Mouse (Mus musculus) midbrain, embryonic 16.5 days (tissue): ENCODE measurements around the gene Dnm3. TPM values are rescaled to one million over a fixed set of nuclear protein-coding genes. Genes with fewer than 3 reads are reported as not detected.
A peak's percentile ranks its signal among the peaks of the same experiment; 100 is the strongest.

Experiments
- ATAC-seq: fragments of 200-750 bp; cut with Nextera tagmentation; 2 replicates; pipeline ENCODE4 v1.8.0; 2017; ENCODE audit warnings: moderate TSS enrichment
- H3K27ac ChIP-seq: fragments of 300-500 bp; sonication (generic); 2 replicates; pipeline ENCODE4 v1.5.1; 2014; ENCODE audit warnings: mild to moderate bottlenecking, low read length, mixed read lengths
- H3K27me3 ChIP-seq: fragments of 300-500 bp; sonication (generic); 2 replicates; pipeline ENCODE4 v1.6.1; 2014; ENCODE audit warnings: low read depth, low read length, mixed read lengths; ENCODE audit not compliant: control insufficient read depth, insufficient read depth
- H3K36me3 ChIP-seq: fragments of 300-500 bp; sonication (generic); 2 replicates; pipeline ENCODE4 v1.6.1; 2014; ENCODE audit warnings: mild to moderate bottlenecking, low read length, moderate library complexity, mixed read lengths; ENCODE audit not compliant: control insufficient read depth, insufficient read depth
- H3K4me1 ChIP-seq: fragments of 300-500 bp; sonication (generic); 2 replicates; pipeline ENCODE4 v1.6.1; 2014; ENCODE audit warnings: mild to moderate bottlenecking, low read length, mixed read lengths; ENCODE audit not compliant: control insufficient read depth, insufficient read depth
- H3K4me2 ChIP-seq: fragments of 300-500 bp; sonication (generic); 2 replicates; pipeline ENCODE4 v1.6.1; 2014; ENCODE audit warnings: mild to moderate bottlenecking, low read length, mixed read lengths
- H3K4me3 ChIP-seq: fragments of 300-500 bp; sonication (generic); 2 replicates; pipeline ENCODE4 v1.5.1; 2014; ENCODE audit warnings: low read depth, mild to moderate bottlenecking, low read length, moderate library complexity, mixed read lengths
- H3K9ac ChIP-seq: fragments of 300-500 bp; sonication (generic); 2 replicates; pipeline ENCODE4 v1.6.1; 2014; ENCODE audit warnings: low read depth, low read length, mixed read lengths
- H3K9me3 ChIP-seq: fragments of 300-500 bp; sonication (generic); replicated peaks from 2 replicates; pipeline ENCODE4 v1.6.1; 2014; ENCODE audit warnings: mild to moderate bottlenecking, low read length, mixed read lengths; ENCODE audit not compliant: control insufficient read depth, poor library complexity, severe bottlenecking
- WGBS: fragments of 180-500 bp; shearing (Covaris S2); extraction: QIAGEN DNeasy Blood & Tissue Kit; methylation state at CpG from one replicate; pipeline ENCODE4 v1.1.7; 2014; 5-methylcytosine and 5-hydroxymethylcytosine counted together
- polyA plus RNA-seq: library from polyadenylated mRNA; unstranded; fragments of >200 nt; fragmentation: Nextera tagmentation; extraction: Ambion mirVana; gene quantifications from 2 replicates; pipeline ENCODE4 v1.2.1, GENCODE M21; 2015

Gene Dnm3
- polyA plus RNA-seq, 1 experiment from 2014 or later = 69.4 TPM

DNA sequence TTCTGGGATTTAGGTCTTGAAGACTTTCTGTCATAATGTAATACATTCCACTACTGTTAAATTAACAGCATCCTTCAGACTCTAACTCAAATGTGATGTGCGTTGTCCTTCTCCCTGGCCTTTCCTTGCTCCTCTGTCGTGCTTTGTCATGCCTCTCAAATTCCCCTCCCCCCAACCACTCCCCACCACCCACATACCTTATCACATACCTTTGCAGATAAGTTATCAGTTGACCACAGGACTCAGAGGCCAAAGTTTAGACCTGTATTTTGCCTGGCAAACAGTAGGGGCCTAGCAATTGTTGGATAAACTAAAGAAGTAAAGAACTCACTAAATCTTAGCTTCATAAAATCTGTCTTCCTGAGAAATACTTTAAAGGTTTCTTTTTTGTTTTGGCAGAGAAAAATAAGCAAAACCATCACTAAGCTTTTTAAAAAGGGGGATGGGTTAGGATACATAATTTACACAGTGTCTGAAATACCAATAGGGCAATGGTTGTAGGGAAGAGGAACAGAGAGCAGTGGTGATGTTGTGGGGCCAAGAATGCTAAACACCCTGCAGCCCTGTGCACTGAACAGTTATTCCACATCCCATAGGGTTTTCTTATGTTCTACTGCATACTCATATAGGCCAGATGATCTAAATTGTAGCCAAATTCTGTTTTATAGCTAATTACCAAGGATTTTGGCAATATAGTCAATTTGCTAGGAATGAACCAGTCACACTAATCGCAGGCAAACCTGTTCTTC lies 28.5 kb downstream of the Dnm3 start:
- no peak overlapping the region for H3K27ac ChIP-seq
- H3K4me1 ChIP-seq = no peaks in the 10 kb centered on the region
- no peak overlapping the region for H3K4me3 ChIP-seq
- no peaks in the 10 kb centered on the region for H3K27me3 ChIP-seq
- H3K4me2 ChIP-seq = no peak overlapping the region
- WGBS = 76% methylated on average over 3 of the region's 3 CpGs
- H3K36me3 ChIP-seq = no peaks in the 10 kb centered on the region
- ATAC-seq = no peak
- 0 out of 2 replicates have a peak, but pooled peaks cover 3% of the 10 kb centered on the region for H3K9me3 ChIP-seq
- no peak overlapping the region for H3K9ac ChIP-seq

DNA sequence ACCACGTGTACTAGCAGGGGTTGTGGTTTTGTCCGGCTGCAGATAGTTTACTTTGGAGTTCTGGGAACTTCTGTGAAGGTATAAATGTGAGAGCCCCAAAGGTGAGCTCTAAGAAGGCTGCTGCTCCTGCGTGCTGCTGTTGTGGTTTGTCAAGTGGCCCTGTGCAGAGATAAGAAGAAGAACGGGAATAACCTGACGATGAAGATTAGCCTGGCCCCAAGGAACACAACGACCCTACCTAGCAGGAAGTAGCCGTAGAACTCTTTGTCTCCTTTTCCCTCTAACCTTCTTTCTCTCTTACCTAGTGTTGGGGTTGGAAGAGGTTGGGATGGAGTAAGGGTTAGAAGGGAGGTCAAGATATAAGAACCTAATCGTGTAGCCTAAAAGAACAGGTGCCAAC lies 33.0 kb downstream of the Dnm3 start:
- 88% methylated on average over 8 of the region's 8 CpGs for WGBS
- Histone ChIP-seq H3K4me1 (no peaks in the 10 kb centered on the region), H3K27me3 (no peaks in the 10 kb centered on the region), H3K4me2 (no peak overlapping the region), H3K4me3 (no peak overlapping the region), H3K27ac (no peak overlapping the region), H3K9me3 (no peaks in the 10 kb centered on the region), H3K9ac (no peak overlapping the region), H3K36me3 (no peaks in the 10 kb centered on the region)
- ATAC-seq = no peak

DNA sequence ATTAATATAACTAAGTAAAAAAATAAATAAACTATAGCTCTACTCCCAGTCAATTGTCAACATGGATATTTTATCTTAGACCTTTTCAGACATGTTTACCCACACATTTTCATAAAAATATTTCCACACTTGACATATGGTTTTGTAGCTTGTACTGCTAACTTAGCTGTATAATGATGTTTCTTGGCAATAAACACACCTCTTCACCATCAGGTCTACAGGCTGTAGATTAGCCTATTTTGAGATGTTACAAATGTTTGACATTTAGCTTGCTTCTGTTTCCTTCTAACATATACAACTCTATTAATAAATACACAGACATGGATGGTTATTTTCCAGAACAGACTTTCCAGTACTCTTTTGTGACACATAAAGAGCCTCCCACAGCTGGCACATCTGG lies 38.3 kb downstream of the Dnm3 start:
- no peak overlapping the region for H3K4me2 ChIP-seq
- no peaks in the 10 kb centered on the region for H3K4me1 ChIP-seq
- H3K4me3 ChIP-seq = no peak overlapping the region
- no peaks in the 10 kb centered on the region for H3K36me3 ChIP-seq
- H3K27me3 ChIP-seq = no peaks in the 10 kb centered on the region
- H3K27ac ChIP-seq = no peak overlapping the region
- ATAC-seq = no peak
- H3K9me3 ChIP-seq = no peaks in the 10 kb centered on the region
- no peak overlapping the region for H3K9ac ChIP-seq

DNA sequence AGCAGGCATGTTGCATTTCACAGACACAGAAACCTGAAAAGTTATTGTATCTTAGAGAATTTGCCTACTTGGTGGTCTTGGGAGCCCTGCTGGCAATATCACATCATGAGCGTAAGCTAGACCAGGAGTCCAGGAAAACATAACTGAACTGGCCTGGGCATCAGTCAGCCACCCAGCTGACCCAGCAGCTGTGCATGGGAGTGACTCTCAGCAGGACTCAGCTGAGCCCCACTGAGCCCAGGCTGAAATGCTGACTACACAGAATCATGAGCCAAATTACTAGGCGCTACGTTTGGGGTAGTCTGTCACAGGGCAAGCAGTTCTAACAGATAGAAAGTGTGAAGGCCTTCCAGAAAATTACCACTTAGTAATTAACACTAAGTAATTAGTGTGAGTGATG lies 41.2 kb downstream of the Dnm3 start:
- Histone ChIP-seq H3K9ac (no peak overlapping the region), H3K4me3 (no peak overlapping the region), H3K27ac (no peak overlapping the region), H3K27me3 (no peaks in the 10 kb centered on the region), H3K4me1 (no peaks in the 10 kb centered on the region; the same call in 1 of the 2 replicates), H3K9me3 (no peaks in the 10 kb centered on the region), H3K36me3 (no peaks in the 10 kb centered on the region), H3K4me2 (no peak overlapping the region)
- 0 out of 2 replicates have a peak, but pooled peaks have one; percentile 51 for ATAC-seq
- WGBS = 86% methylated on average over 3 of the region's 3 CpGs

DNA sequence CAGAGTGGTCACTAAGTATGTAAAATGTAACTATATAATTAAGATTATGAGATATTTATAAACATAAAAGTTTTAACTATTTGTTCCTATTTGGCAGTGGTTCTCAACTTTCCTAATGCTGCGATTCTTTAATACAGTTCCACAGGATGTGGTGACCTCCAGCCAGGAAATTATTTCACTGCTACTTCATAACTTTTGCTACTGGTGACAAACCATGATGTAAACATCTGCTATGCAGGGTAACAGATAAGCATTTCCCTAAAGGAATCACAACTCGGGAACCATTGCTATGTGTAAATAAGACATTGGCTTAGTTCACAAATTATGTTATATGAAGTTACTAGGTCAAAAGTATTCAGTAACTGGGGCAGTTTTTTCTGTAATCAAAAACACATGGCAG lies 48.9 kb downstream of the Dnm3 start:
- Histone ChIP-seq H3K9me3 (0 out of 2 replicates have a peak, but pooled peaks cover 3% of the 10 kb centered on the region), H3K4me1 (peaks cover 3% of the 10 kb centered on the region; the same call in 1 of the 2 replicates), H3K9ac (no peak overlapping the region), H3K27ac (no peak overlapping the region), H3K27me3 (no peaks in the 10 kb centered on the region), H3K36me3 (no peaks in the 10 kb centered on the region), H3K4me2 (no peak overlapping the region), H3K4me3 (no peak overlapping the region)
- WGBS = 83% methylated on average over 2 of the region's 2 CpGs
- ATAC-seq = no peak

DNA sequence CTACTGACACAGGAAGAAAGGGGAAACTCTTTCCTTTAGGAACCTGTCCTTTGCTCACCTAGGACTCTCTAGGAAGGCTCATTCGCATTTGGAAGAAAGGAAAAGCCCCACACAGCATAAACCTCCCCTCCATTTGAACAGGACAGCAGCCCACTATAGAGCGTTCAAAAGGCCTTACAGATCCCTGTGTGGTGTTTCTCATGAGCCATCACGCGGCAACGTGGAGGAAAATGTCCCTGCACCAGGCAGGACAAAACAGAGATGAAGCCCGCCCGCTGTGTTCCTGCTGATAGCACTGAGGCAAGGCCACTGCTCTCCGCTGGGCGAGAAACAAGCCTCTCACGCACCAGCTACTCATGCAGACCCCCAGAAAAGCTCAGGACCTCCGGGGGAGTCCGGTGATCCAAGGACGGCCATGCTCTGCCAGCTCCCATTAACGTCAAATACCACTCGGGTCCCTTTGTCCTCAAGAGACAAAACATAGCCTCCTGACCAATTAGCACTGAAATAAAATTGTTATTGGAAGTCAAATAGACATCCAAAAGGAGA lies 51.8 kb downstream of the Dnm3 start:
- H3K36me3 ChIP-seq = no peaks in the 10 kb centered on the region
- no peak overlapping the region for H3K4me2 ChIP-seq
- peak; percentile 63; the same call in 1 of the 2 replicates for ATAC-seq
- WGBS = 28% methylated on average over 15 of the region's 15 CpGs
- H3K27me3 ChIP-seq = no peaks in the 10 kb centered on the region
- H3K9ac ChIP-seq = no peak overlapping the region
- no peak overlapping the region for H3K27ac ChIP-seq
- H3K4me3 ChIP-seq = no peak overlapping the region
- H3K9me3 ChIP-seq = 0 out of 2 replicates have a peak, but pooled peaks cover 3% of the 10 kb centered on the region
- peaks cover 3% of the 10 kb centered on the region; the same call in 1 of the 2 replicates for H3K4me1 ChIP-seq

DNA sequence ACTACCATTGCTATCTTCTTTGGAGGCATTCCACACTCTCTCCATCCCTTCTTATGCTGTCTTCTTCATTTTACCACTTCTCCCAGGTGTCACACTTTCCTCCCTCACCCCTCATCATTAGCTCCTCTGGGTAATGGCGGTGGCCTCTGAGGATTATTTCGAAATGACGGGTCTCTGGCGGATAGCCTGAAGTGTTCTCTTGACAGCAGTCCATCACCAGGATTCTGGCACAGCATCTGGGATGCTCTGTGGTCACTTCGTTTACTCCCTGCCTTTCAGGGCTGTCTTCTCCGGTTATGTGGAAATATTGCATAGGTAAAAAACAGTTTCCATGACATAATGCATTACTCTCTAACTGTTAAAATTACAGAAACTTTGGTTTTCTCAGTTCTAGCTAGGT lies 55.0 kb downstream of the Dnm3 start:
- Histone ChIP-seq H3K27ac (no peak overlapping the region), H3K9me3 (0 out of 2 replicates have a peak, but pooled peaks cover 3% of the 10 kb centered on the region), H3K4me1 (peaks cover 3% of the 10 kb centered on the region; the same call in 1 of the 2 replicates), H3K36me3 (no peaks in the 10 kb centered on the region), H3K9ac (no peak overlapping the region), H3K4me3 (no peak overlapping the region), H3K27me3 (no peaks in the 10 kb centered on the region), H3K4me2 (no peak overlapping the region)
- 85% methylated on average over 6 of the region's 6 CpGs for WGBS
- ATAC-seq = no peak

DNA sequence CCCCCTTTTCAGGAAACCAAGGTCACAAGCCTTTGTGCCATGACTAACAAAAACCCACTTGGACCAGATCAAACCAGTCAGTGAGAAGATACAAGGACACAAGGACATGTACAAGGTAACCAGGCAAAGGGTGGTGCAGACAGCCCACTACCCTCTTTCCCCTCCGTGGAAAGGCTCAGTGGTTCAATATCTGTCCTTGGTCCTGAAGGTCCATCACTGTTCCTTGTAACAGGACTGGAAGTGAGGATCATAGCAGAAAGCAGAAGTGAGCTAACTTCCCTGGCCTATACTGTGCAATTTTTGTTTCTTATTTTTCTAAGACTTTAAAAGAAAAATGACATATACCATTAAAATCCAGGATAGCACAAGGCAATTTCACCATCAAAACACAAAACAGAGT lies 64.0 kb downstream of the Dnm3 start:
- H3K27ac ChIP-seq = no peak overlapping the region
- peaks cover 13% of the 10 kb centered on the region for H3K4me1 ChIP-seq
- whole genome bisulfite sequencing = 15% methylated on average over 1 of the region's 1 CpGs
- no peaks in the 10 kb centered on the region for H3K9me3 ChIP-seq
- ATAC-seq = no peak
- H3K27me3 ChIP-seq = no peaks in the 10 kb centered on the region
- H3K36me3 ChIP-seq = no peaks in the 10 kb centered on the region
- no peak overlapping the region for H3K9ac ChIP-seq
- H3K4me2 ChIP-seq = no peak overlapping the region
- no peak overlapping the region for H3K4me3 ChIP-seq

DNA sequence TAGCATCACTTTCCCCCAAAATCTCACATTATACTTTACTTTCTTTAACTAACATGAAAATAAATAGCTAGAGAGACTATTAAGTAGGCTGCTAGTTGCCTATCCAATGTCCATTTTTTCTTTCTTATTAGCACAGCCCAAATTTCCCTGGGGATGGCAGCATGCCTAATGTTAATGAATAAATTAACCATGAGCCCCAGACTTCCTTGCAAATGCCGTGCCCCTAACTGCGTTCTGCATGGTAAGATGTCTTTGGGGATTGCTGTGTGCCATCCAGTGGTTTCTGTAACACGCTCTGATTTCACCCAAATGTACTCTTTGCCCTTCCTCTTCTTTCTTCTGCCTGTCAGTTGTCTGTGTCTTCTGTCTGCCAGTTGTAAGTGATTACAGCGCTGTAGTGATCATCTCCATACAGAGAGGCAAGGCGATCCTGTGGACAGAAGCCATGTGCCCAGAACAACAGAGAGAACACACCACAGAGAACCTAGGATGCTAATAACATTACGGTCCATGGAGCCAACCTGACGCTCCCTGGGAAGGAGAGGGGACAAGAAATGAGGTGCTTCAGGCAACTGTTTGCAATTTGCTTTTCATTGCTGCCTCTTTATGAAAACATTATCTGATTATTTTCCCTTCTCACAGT lies 64.9 kb downstream of the Dnm3 start:
- H3K27ac ChIP-seq = no peak overlapping the region

More for the DNA sequence above, 64.9 kb downstream of the Dnm3 start:
- H3K4me2 ChIP-seq = no peak overlapping the region
- no peaks in the 10 kb centered on the region for H3K36me3 ChIP-seq
- no peaks in the 10 kb centered on the region for H3K27me3 ChIP-seq
- H3K4me3 ChIP-seq = no peak overlapping the region
- 34% methylated on average over 7 of the region's 7 CpGs for WGBS
- no peak for ATAC-seq
- no peak overlapping the region for H3K9ac ChIP-seq
- H3K9me3 ChIP-seq = no peaks in the 10 kb centered on the region
- H3K4me1 ChIP-seq = peaks cover 13% of the 10 kb centered on the region
